ENCODE assay signal across 22 mouse cellular contexts in genomic region chr5:90795392-90795791, GRCm38 (mm10). TPM values are rescaled to one million over a fixed set of nuclear protein-coding genes. Genes with fewer than 3 reads are reported as not detected.
DNase-seq lines count a peak whose midpoint lies in the region; ATAC-seq and TF ChIP-seq lines count a peak whose summit lies in the region.
"Not testable (repeated sequence)": the region's sequence is repeated elsewhere in the genome, so short reads cannot be mapped to it uniquely, and the experiment has no call there.
"Had no signal": no experiment of that assay in that cellular context is flagged by ENCODE, and none has a peak within 500 bp of the region (broad histone marks: within the 10 kb centered on the region; RNA-seq: fewer than 3 reads in every experiment).

No protein-coding gene starts in this region.

- H3K4me1 ChIP-seq in lung, embryonic 14.5 days (ENCODE audit: insufficient read depth); lung, postnatal 0 days (ENCODE audit: insufficient read depth, low read depth, low read length): not testable (repeated sequence)

- ATAC-seq in granulocyte monocyte progenitor cell, adult 5-6 weeks (replicated peaks; ENCODE audit: poor library complexity, severe bottlenecking): peak; percentile 42; the same call in 1 of the 2 replicates
- ATAC-seq in lung, embryonic 14.5 days (ENCODE audit: insufficient read depth); lung, postnatal 0 days: not testable (repeated sequence)
- ATAC-seq in megakaryocyte, adult 5-6 weeks (ENCODE audit: poor library complexity, severe bottlenecking): peak; percentile 60
- peak; percentile 66; the same call in 1 of the 2 replicates for ATAC-seq in megakaryocyte progenitor cell, adult 5-6 weeks (replicated peaks; ENCODE audit: poor library complexity)

- H3K36me3 ChIP-seq in lung, embryonic 14.5 days (ENCODE audit: insufficient read depth); lung, postnatal 0 days (ENCODE audit: insufficient read depth, low read length): not testable (repeated sequence)

- H3K9me3 ChIP-seq in lung, embryonic 14.5 days (ENCODE audit: low read depth, low read length); lung, postnatal 0 days (ENCODE audit: low read length): not testable (repeated sequence)

- not testable (repeated sequence) for TF ChIP-seq CTCF in lung, embryonic 14.5 days (IDR thresholded peaks at IDR 0.05; ENCODE audit: low read depth); lung, postnatal 0 days (IDR thresholded peaks at IDR 0.05)

- 84% methylated on average over 2 of the region's 2 CpGs for WGBS in lung, embryonic 14.5 days
- WGBS in lung, postnatal 0 days: 60% methylated on average over 2 of the region's 2 CpGs

- H3K27me3 ChIP-seq in lung, embryonic 14.5 days (ENCODE audit: insufficient read depth, low read length); lung, postnatal 0 days (replicated peaks; ENCODE audit: insufficient read depth, low read length): not testable (repeated sequence)

- not testable (repeated sequence) for H3K27ac ChIP-seq in lung, embryonic 14.5 days (ENCODE audit: low read depth); lung, postnatal 0 days (ENCODE audit: low read length)

- H3K9ac ChIP-seq in lung, embryonic 14.5 days; lung, postnatal 0 days (replicated peaks; ENCODE audit: low read depth): not testable (repeated sequence)

- H3K4me2 ChIP-seq in lung, embryonic 14.5 days: peak overlapping the region; percentile 20; the same call in 1 of the 2 replicates
- peak overlapping the region; percentile 27; the same call in 1 of the 2 replicates for H3K4me2 ChIP-seq in lung, postnatal 0 days (replicated peaks; ENCODE audit: low read depth, low read length)

- TF ChIP-seq EP300 in lung, postnatal 0 days (IDR thresholded peaks at IDR 0.05): not testable (repeated sequence)

- H3K4me3 ChIP-seq in lung, embryonic 14.5 days (ENCODE audit: low read depth, low read length): not testable (repeated sequence)
- H3K4me3 ChIP-seq in lung, postnatal 0 days (ENCODE audit: low read depth, low read length): peak overlapping the region; percentile 31; the same call in 1 of the 2 replicates

- DNase-seq in lung, embryonic 14.5 days; lung, postnatal 0 days (ENCODE audit: low spot score): not testable (repeated sequence)

RNA-seq across cellular contexts. Expression of gene Cxcl15, which starts 1.1 kb away (rescaled TPM):
- not detected in 2 replicates for total RNA-seq in granulocyte monocyte progenitor cell, adult 5-6 weeks (2014; fragmentation: Nextera tagmentation)
- not detected in 2 replicates for total RNA-seq in granulocyte monocyte progenitor cell, adult 5-6 weeks (2017)
- 11.4 and 11.7 TPM in 2 replicates for polyA plus RNA-seq in lung, embryonic 14.5 days (2014; fragmentation: Nextera tagmentation; extraction: Ambion mirVana)
- polyA plus RNA-seq in lung, postnatal 0 days (2015; fragmentation: Nextera tagmentation; extraction: Ambion mirVana): 546 and 609 TPM in 2 replicates
- not detected in 2 replicates for total RNA-seq in megakaryocyte, adult 5-6 weeks (2015)
- total RNA-seq in megakaryocyte, adult 5-6 weeks (2017): not detected in 2 replicates
- not detected in 2 replicates for total RNA-seq in megakaryocyte progenitor cell, adult 5-6 weeks (2015)
- not detected in 2 replicates for total RNA-seq in megakaryocyte progenitor cell, adult 5-6 weeks (2017)
- total RNA-seq: adrenal gland, adult 18-20 months; adrenal gland, adult 2 months; adrenal gland, adult 8-10 months; adrenal gland, postnatal 10 days; adrenal gland, postnatal 14 days; adrenal gland, postnatal 25 days; adrenal gland, postnatal 36 days; adrenal gland, postnatal 4 days; CH12.LX; ES-E14; MEL had no signal
- polyA plus RNA-seq: activated CD4-positive, CD25-positive, alpha-beta regulatory T cell, adult 4 months; adrenal gland, adult 2 months; brain, embryonic 14.5 days; C2C12; CD4-positive, CD25-positive, alpha-beta regulatory T cell, adult 4 months; G1E had no signal

RNA-seq across cellular contexts. Expression of gene Cxcl3, which starts 9.5 kb away (rescaled TPM):
- total RNA-seq in granulocyte monocyte progenitor cell, adult 5-6 weeks (2014; fragmentation: Nextera tagmentation): not detected in 2 replicates
- 0.21 TPM in 1 of 2 replicates, not detected in the other for total RNA-seq in granulocyte monocyte progenitor cell, adult 5-6 weeks (2017)
- 0.18 TPM in 1 of 2 replicates, not detected in the other for polyA plus RNA-seq in lung, embryonic 14.5 days (2014; fragmentation: Nextera tagmentation; extraction: Ambion mirVana)
- 0.42 and 2.5 TPM in 2 replicates for polyA plus RNA-seq in lung, postnatal 0 days (2015; fragmentation: Nextera tagmentation; extraction: Ambion mirVana)
- not detected in 2 replicates for total RNA-seq in megakaryocyte, adult 5-6 weeks (2015)
- total RNA-seq in megakaryocyte, adult 5-6 weeks (2017): not detected in 2 replicates
- total RNA-seq in megakaryocyte progenitor cell, adult 5-6 weeks (2015): not detected in 2 replicates
- not detected in 2 replicates for total RNA-seq in megakaryocyte progenitor cell, adult 5-6 weeks (2017)
- total RNA-seq: adrenal gland, adult 18-20 months; adrenal gland, adult 2 months; adrenal gland, adult 8-10 months; adrenal gland, postnatal 10 days; adrenal gland, postnatal 14 days; adrenal gland, postnatal 25 days; adrenal gland, postnatal 36 days; adrenal gland, postnatal 4 days; CH12.LX; ES-E14; MEL had no signal
- polyA plus RNA-seq: activated CD4-positive, CD25-positive, alpha-beta regulatory T cell, adult 4 months; brain, embryonic 14.5 days; C2C12; Patski had no signal

RNA-seq across cellular contexts. Expression of gene Pf4, which starts 23.2 kb away (rescaled TPM):
- 5.8 TPM in 1 of 2 replicates, not detected in the other for total RNA-seq in granulocyte monocyte progenitor cell, adult 5-6 weeks (2014; fragmentation: Nextera tagmentation)
- total RNA-seq in granulocyte monocyte progenitor cell, adult 5-6 weeks (2017): 2.4 and 6.6 TPM in 2 replicates
- polyA plus RNA-seq in lung, embryonic 14.5 days (2014; fragmentation: Nextera tagmentation; extraction: Ambion mirVana): 57.3 and 60.3 TPM in 2 replicates
- 152 and 164 TPM in 2 replicates for polyA plus RNA-seq in lung, postnatal 0 days (2015; fragmentation: Nextera tagmentation; extraction: Ambion mirVana)
- 1.5 and 6.3 TPM in 2 replicates for total RNA-seq in megakaryocyte, adult 5-6 weeks (2015)
- 0.99 TPM in 1 of 2 replicates, not detected in the other for total RNA-seq in megakaryocyte, adult 5-6 weeks (2017)
- total RNA-seq in megakaryocyte progenitor cell, adult 5-6 weeks (2015): 0.64 and 3.3 TPM in 2 replicates
- 1.2 and 2.2 TPM in 2 replicates for total RNA-seq in megakaryocyte progenitor cell, adult 5-6 weeks (2017)
- total RNA-seq: CH12.LX, ES-E14 had no signal
- polyA plus RNA-seq: activated CD4-positive, CD25-positive, alpha-beta regulatory T cell, adult 4 months; C2C12; CD4-positive, CD25-positive, alpha-beta regulatory T cell, adult 4 months; Patski had no signal

RNA-seq across cellular contexts. Expression of gene Ppbp, which starts 27.1 kb away (rescaled TPM):
- not detected in 2 replicates for total RNA-seq in granulocyte monocyte progenitor cell, adult 5-6 weeks (2014; fragmentation: Nextera tagmentation)
- not detected in 2 replicates for total RNA-seq in granulocyte monocyte progenitor cell, adult 5-6 weeks (2017)
- polyA plus RNA-seq in lung, embryonic 14.5 days (2014; fragmentation: Nextera tagmentation; extraction: Ambion mirVana): 8.4 and 9.2 TPM in 2 replicates
- polyA plus RNA-seq in lung, postnatal 0 days (2015; fragmentation: Nextera tagmentation; extraction: Ambion mirVana): 15.6 and 18.3 TPM in 2 replicates
- total RNA-seq in megakaryocyte, adult 5-6 weeks (2015): 0.56 and 0.64 TPM in 2 replicates
- total RNA-seq in megakaryocyte, adult 5-6 weeks (2017): 0.26 TPM in 1 of 2 replicates, not detected in the other
- 0.66 TPM in 1 of 2 replicates, not detected in the other for total RNA-seq in megakaryocyte progenitor cell, adult 5-6 weeks (2015)
- total RNA-seq in megakaryocyte progenitor cell, adult 5-6 weeks (2017): not detected in 2 replicates
- total RNA-seq: CH12.LX had no signal
- polyA plus RNA-seq: activated CD4-positive, CD25-positive, alpha-beta regulatory T cell, adult 4 months; CD4-positive, CD25-positive, alpha-beta regulatory T cell, adult 4 months had no signal

RNA-seq across cellular contexts. Expression of gene Cxcl5, which starts 36.2 kb away (rescaled TPM):
- not detected in 2 replicates for total RNA-seq in granulocyte monocyte progenitor cell, adult 5-6 weeks (2014; fragmentation: Nextera tagmentation)
- total RNA-seq in granulocyte monocyte progenitor cell, adult 5-6 weeks (2017): not detected in 2 replicates
- polyA plus RNA-seq in lung, embryonic 14.5 days (2014; fragmentation: Nextera tagmentation; extraction: Ambion mirVana): 0.19 TPM in 1 of 2 replicates, not detected in the other
- 0.26 and 9.8 TPM in 2 replicates for polyA plus RNA-seq in lung, postnatal 0 days (2015; fragmentation: Nextera tagmentation; extraction: Ambion mirVana)
- total RNA-seq in megakaryocyte, adult 5-6 weeks (2015): not detected in 2 replicates
- not detected in 2 replicates for total RNA-seq in megakaryocyte, adult 5-6 weeks (2017)
- total RNA-seq in megakaryocyte progenitor cell, adult 5-6 weeks (2015): not detected in 2 replicates
- not detected in 2 replicates for total RNA-seq in megakaryocyte progenitor cell, adult 5-6 weeks (2017)
- total RNA-seq: adrenal gland, adult 18-20 months; adrenal gland, adult 2 months; adrenal gland, adult 8-10 months; adrenal gland, postnatal 10 days; adrenal gland, postnatal 14 days; adrenal gland, postnatal 25 days; adrenal gland, postnatal 36 days; adrenal gland, postnatal 4 days; CH12.LX; G1E; MEL had no signal
- polyA plus RNA-seq: activated CD4-positive, CD25-positive, alpha-beta regulatory T cell, adult 4 months; adrenal gland, adult 2 months; CD4-positive, CD25-positive, alpha-beta regulatory T cell, adult 4 months; G1E had no signal
